Mouse (Mus musculus): ENCODE measurements around the gene Comt. TPM values are rescaled to one million over a fixed set of nuclear protein-coding genes. Genes with fewer than 3 reads are reported as not detected.
A peak's percentile ranks its signal among the peaks of the same experiment; 100 is the strongest.

Gene Comt
- polyA plus RNA-seq, 1 experiment from 2014 or later, result 112 TPM

- Histone ChIP-seq H3K27ac (ENCODE audit: low read length) (peak overlapping the region; percentile 54), H3K4me3 (ENCODE audit: low read depth, low read length) (no peak overlapping the region), H3K27me3 (ENCODE audit: control insufficient read depth, insufficient read depth, low read depth, low read length) (no peaks in the 10 kb centered on the region), H3K9ac (ENCODE audit: low read depth, low read length) (no peak overlapping the region), H3K9me3 (replicated peaks; ENCODE audit: control insufficient read depth, low read length, poor library complexity, severe bottlenecking) (no peaks in the 10 kb centered on the region), H3K36me3 (ENCODE audit: control insufficient read depth, insufficient read depth, low read length) (peaks cover 10% of the 10 kb centered on the region), H3K4me2 (ENCODE audit: low read length) (no peak overlapping the region), H3K4me1 (ENCODE audit: control insufficient read depth, insufficient read depth, low read length) (peaks cover 9% of the 10 kb centered on the region)
- ATAC-seq, result no peak
- 52% methylated on average over 4 of the region's 4 CpGs for WGBS
Observed at GRCm38 (mm10) chr16:18409776-18410175, 16.9 kb downstream of the Comt start.

GRCm38 (mm10) chr16:18407912-18408311 is 18.7 kb downstream of the Comt start:
- H3K27ac ChIP-seq (ENCODE audit: low read length), result no peak overlapping the region
- no peak for ATAC-seq
- H3K36me3 ChIP-seq (ENCODE audit: control insufficient read depth, insufficient read depth, low read length), result peaks cover 28% of the 10 kb centered on the region
- no peak overlapping the region for H3K4me2 ChIP-seq (ENCODE audit: low read length)
- no peaks in the 10 kb centered on the region for H3K27me3 ChIP-seq (ENCODE audit: control insufficient read depth, insufficient read depth, low read depth, low read length)
- no peak overlapping the region for H3K4me3 ChIP-seq (ENCODE audit: low read depth, low read length)
- H3K9ac ChIP-seq (ENCODE audit: low read depth, low read length), result no peak overlapping the region
- peaks cover 9% of the 10 kb centered on the region for H3K4me1 ChIP-seq (ENCODE audit: control insufficient read depth, insufficient read depth, low read length)
- 57% methylated on average over 7 of the region's 7 CpGs for WGBS
- no peaks in the 10 kb centered on the region for H3K9me3 ChIP-seq (replicated peaks; ENCODE audit: control insufficient read depth, low read length, poor library complexity, severe bottlenecking)

- no peak overlapping the region for H3K9ac ChIP-seq (ENCODE audit: low read depth, low read length)
- no peak overlapping the region for H3K4me2 ChIP-seq (ENCODE audit: low read length)
- peak; percentile 22; the same call in 1 of the 2 replicates for ATAC-seq
- peaks cover 38% of the 10 kb centered on the region for H3K36me3 ChIP-seq (ENCODE audit: control insufficient read depth, insufficient read depth, low read length)
- no peak overlapping the region for H3K4me3 ChIP-seq (ENCODE audit: low read depth, low read length)
- 9% methylated on average over 2 of the region's 2 CpGs for WGBS
- H3K4me1 ChIP-seq (ENCODE audit: control insufficient read depth, insufficient read depth, low read length), result peaks cover 10% of the 10 kb centered on the region
- peak overlapping the region; percentile 56; the same call in 1 of the 2 replicates for H3K27ac ChIP-seq (ENCODE audit: low read length)
- no peaks in the 10 kb centered on the region for H3K9me3 ChIP-seq (replicated peaks; ENCODE audit: control insufficient read depth, low read length, poor library complexity, severe bottlenecking)
- H3K27me3 ChIP-seq (ENCODE audit: control insufficient read depth, insufficient read depth, low read depth, low read length), result no peaks in the 10 kb centered on the region
Observed at GRCm38 (mm10) chr16:18406293-18406692, 20.4 kb downstream of the Comt start.

- Histone ChIP-seq H3K4me2 (ENCODE audit: low read length) (no peak overlapping the region), H3K27ac (ENCODE audit: low read length) (no peak overlapping the region), H3K4me1 (ENCODE audit: control insufficient read depth, insufficient read depth, low read length) (peaks cover 10% of the 10 kb centered on the region), H3K27me3 (ENCODE audit: control insufficient read depth, insufficient read depth, low read depth, low read length) (no peaks in the 10 kb centered on the region), H3K9me3 (replicated peaks; ENCODE audit: control insufficient read depth, low read length, poor library complexity, severe bottlenecking) (no peaks in the 10 kb centered on the region), H3K36me3 (ENCODE audit: control insufficient read depth, insufficient read depth, low read length) (peaks cover 38% of the 10 kb centered on the region), H3K9ac (ENCODE audit: low read depth, low read length) (0 out of 2 replicates have a peak overlapping the region, but pooled peaks have one; percentile 7), H3K4me3 (ENCODE audit: low read depth, low read length) (no peak overlapping the region)
- WGBS, result 51% methylated on average over 2 of the region's 2 CpGs
- ATAC-seq, result no peak
Observed at GRCm38 (mm10) chr16:18405876-18406275, 20.8 kb downstream of the Comt start.

- Histone ChIP-seq H3K4me3 (ENCODE audit: low read depth, low read length) (no peak overlapping the region), H3K9ac (ENCODE audit: low read depth, low read length) (0 out of 2 replicates have a peak overlapping the region, but pooled peaks have one; percentile 7), H3K9me3 (replicated peaks; ENCODE audit: control insufficient read depth, low read length, poor library complexity, severe bottlenecking) (no peaks in the 10 kb centered on the region), H3K4me1 (ENCODE audit: control insufficient read depth, insufficient read depth, low read length) (peaks cover 14% of the 10 kb centered on the region), H3K27me3 (ENCODE audit: control insufficient read depth, insufficient read depth, low read depth, low read length) (no peaks in the 10 kb centered on the region), H3K36me3 (ENCODE audit: control insufficient read depth, insufficient read depth, low read length) (peaks cover 38% of the 10 kb centered on the region), H3K27ac (ENCODE audit: low read length) (0 out of 2 replicates have a peak overlapping the region, but pooled peaks have one; percentile 13), H3K4me2 (ENCODE audit: low read length) (no peak overlapping the region)
- ATAC-seq, result no peak
- WGBS, result 87% methylated on average over 13 of the region's 13 CpGs
Observed at GRCm38 (mm10) chr16:18405091-18405854, 21.4 kb downstream of the Comt start.

GRCm38 (mm10) chr16:18403285-18403684 is 23.4 kb downstream of the Comt start:
- no peak overlapping the region for H3K9ac ChIP-seq (ENCODE audit: low read depth, low read length)
- H3K9me3 ChIP-seq (replicated peaks; ENCODE audit: control insufficient read depth, low read length, poor library complexity, severe bottlenecking), result no peaks in the 10 kb centered on the region
- H3K4me1 ChIP-seq (ENCODE audit: control insufficient read depth, insufficient read depth, low read length), result peaks cover 18% of the 10 kb centered on the region
- 93% methylated on average over 12 of the region's 12 CpGs for WGBS
- H3K27me3 ChIP-seq (ENCODE audit: control insufficient read depth, insufficient read depth, low read depth, low read length), result no peaks in the 10 kb centered on the region
- no peak overlapping the region for H3K4me2 ChIP-seq (ENCODE audit: low read length)
- ATAC-seq, result no peak
- no peak overlapping the region for H3K27ac ChIP-seq (ENCODE audit: low read length)
- H3K4me3 ChIP-seq (ENCODE audit: low read depth, low read length), result no peak overlapping the region
- H3K36me3 ChIP-seq (ENCODE audit: control insufficient read depth, insufficient read depth, low read length), result peaks cover 52% of the 10 kb centered on the region

- WGBS, result 15% methylated on average over 7 of the region's 7 CpGs
- Histone ChIP-seq H3K36me3 (ENCODE audit: control insufficient read depth, insufficient read depth, low read length) (peaks cover 64% of the 10 kb centered on the region), H3K4me2 (ENCODE audit: low read length) (no peak overlapping the region), H3K4me3 (ENCODE audit: low read depth, low read length) (no peak overlapping the region), H3K9ac (ENCODE audit: low read depth, low read length) (peak overlapping the region; percentile 16; the same call in 1 of the 2 replicates), H3K9me3 (replicated peaks; ENCODE audit: control insufficient read depth, low read length, poor library complexity, severe bottlenecking) (no peaks in the 10 kb centered on the region), H3K27ac (ENCODE audit: low read length) (peak overlapping the region; percentile 65), H3K4me1 (ENCODE audit: control insufficient read depth, insufficient read depth, low read length) (peaks cover 24% of the 10 kb centered on the region), H3K27me3 (ENCODE audit: control insufficient read depth, insufficient read depth, low read depth, low read length) (no peaks in the 10 kb centered on the region)
- peak; percentile 74 for ATAC-seq
Observed at GRCm38 (mm10) chr16:18400472-18401216, 26.0 kb downstream of the Comt start.

GRCm38 (mm10) chr16:18400028-18400427 is 26.6 kb downstream of the Comt start:
- H3K4me2 ChIP-seq (ENCODE audit: low read length), result no peak overlapping the region
- peak overlapping the region; percentile 16; the same call in 1 of the 2 replicates for H3K9ac ChIP-seq (ENCODE audit: low read depth, low read length)
- peak overlapping the region; percentile 65 for H3K27ac ChIP-seq (ENCODE audit: low read length)
- H3K27me3 ChIP-seq (ENCODE audit: control insufficient read depth, insufficient read depth, low read depth, low read length), result no peaks in the 10 kb centered on the region
- no peak for ATAC-seq
- WGBS, result 44% methylated on average over 9 of the region's 9 CpGs
- H3K36me3 ChIP-seq (ENCODE audit: control insufficient read depth, insufficient read depth, low read length), result peaks cover 58% of the 10 kb centered on the region
- no peaks in the 10 kb centered on the region for H3K9me3 ChIP-seq (replicated peaks; ENCODE audit: control insufficient read depth, low read length, poor library complexity, severe bottlenecking)
- H3K4me1 ChIP-seq (ENCODE audit: control insufficient read depth, insufficient read depth, low read length), result peaks cover 30% of the 10 kb centered on the region
- no peak overlapping the region for H3K4me3 ChIP-seq (ENCODE audit: low read depth, low read length)
